Mouse (Mus musculus) ES-E14 (cell line): ENCODE measurements at regions not wholly inside any gene's neighbourhood (a gene's known extent, or its start where the extent isn't known, plus 50 kb on each side); places are given as distances from the start of the nearest gene placed in this dataset.

Experiments used
- CHD2 ChIP-seq: IDR thresholded peaks from 2 replicates; pipeline ENCODE4 v1.6.1; 2014; ENCODE audit warnings: mild to moderate bottlenecking, low read depth, low read length, inconsistent platforms
- HCFC1 ChIP-seq: IDR thresholded peaks from 2 replicates; pipeline ENCODE4 v1.6.1; 2012; ENCODE audit warnings: low read length, inconsistent platforms, borderline replicate concordance; ENCODE audit not compliant: insufficient read depth
- ZC3H11A ChIP-seq: IDR thresholded peaks from 2 replicates; pipeline ENCODE4 v1.6.1; 2012; ENCODE audit warnings: low read depth, mild to moderate bottlenecking, inconsistent platforms, low read length, borderline replicate concordance
- ZNF384 ChIP-seq: IDR thresholded peaks from 2 replicates; pipeline ENCODE4 v1.6.1; 2012; ENCODE audit warnings: low read depth, low read length, inconsistent platforms

GRCm38 (mm10) chr11:40927168-40927567 is 172.1 kb upstream of the Ccng1 start:
- no peak for TF ChIP-seq ZNF384
- TF ChIP-seq HCFC1, result no peak
- TF ChIP-seq CHD2, result no peak
- TF ChIP-seq ZC3H11A, result peak; percentile 48; the same call in 1 of the 2 replicates
